Mouse (Mus musculus): ENCODE results near the gene Dclk3. TPM values are rescaled to one million over a fixed set of nuclear protein-coding genes. Genes with fewer than 3 reads are reported as not detected.

Dclk3 gene
- total RNA-seq, 2 experiments from 2014 or later = 0.16 to 0.59 TPM

Other genes with a start within 250 kb of the Dclk3 start
- 1 to 10 TPM; 7.1 TPM for gene Mlh1, start 167.3 kb upstream of the Dclk3 start, total RNA-seq (2021)
- 10 to 100 TPM; 19.4 to 23.9 TPM for gene Epm2aip1, start 167.2 kb upstream of the Dclk3 start, total RNA-seq (2021)
- not detected for gene Trank1, start 127.3 kb upstream of the Dclk3 start, total RNA-seq (2021)